Mouse (Mus musculus) common myeloid progenitor, adult 5-6 weeks (primary cell): Measurements from ENCODE around the gene Rgsl1. TPM values are rescaled to one million over a fixed set of nuclear protein-coding genes. Genes with fewer than 3 reads are reported as not detected.

Experiments
- ATAC-seq: replicated peaks from 2 replicates; pipeline ENCODE4 v1.8.0; 2016; ENCODE audit warnings: low read depth, mild to moderate bottlenecking, moderate TSS enrichment, inconsistent platforms; ENCODE audit not compliant: poor library complexity, severe bottlenecking
- total RNA-seq: library from RNA; stranded (forward); fragments of 200-1000, 187-1606 nt; gene quantifications from 2 replicates; pipeline ENCODE4 v1.2.3, GENCODE M21; 2017

The Rgsl1 gene
- total RNA-seq, 1 experiment from 2014 or later, result not detected

GRCm38 (mm10) chr1:153742374-153743155 lies 101.4 kb downstream of the Rgsl1 start:
- ATAC-seq, result 0 out of 2 replicates have a peak, but pooled peaks have one; percentile 31

GRCm38 (mm10) chr1:153741551-153742316 lies 102.2 kb downstream of the Rgsl1 start:
- ATAC-seq, result no peak

- no peak for ATAC-seq
Observed at GRCm38 (mm10) chr1:153740775-153741400, 103.1 kb downstream of the Rgsl1 start.

- ATAC-seq, result peak; percentile 83
Observed at GRCm38 (mm10) chr1:153740145-153740544, 103.8 kb downstream of the Rgsl1 start, which contains the start of gene Rgs16. Rgs16 (plus strand) TSS chr1:153740349.

GRCm38 (mm10) chr1:153739437-153740015 lies 104.4 kb downstream of the Rgsl1 start:
- no peak for ATAC-seq

- ATAC-seq, result no peak
Observed at GRCm38 (mm10) chr1:153737101-153738085, 106.5 kb downstream of the Rgsl1 start.

GRCm38 (mm10) chr1:153736096-153736495 lies 107.8 kb downstream of the Rgsl1 start:
- no peak for ATAC-seq

GRCm38 (mm10) chr1:153734866-153735265 lies 109.1 kb downstream of the Rgsl1 start:
- no peak for ATAC-seq

GRCm38 (mm10) chr1:153733181-153733580 lies 110.8 kb downstream of the Rgsl1 start:
- ATAC-seq, result no peak

GRCm38 (mm10) chr1:153730671-153731070 lies 113.3 kb downstream of the Rgsl1 start:
- ATAC-seq, result no peak

GRCm38 (mm10) chr1:153729806-153730205 lies 114.1 kb downstream of the Rgsl1 start:
- ATAC-seq, result no peak

Other genes with a start within 250 kb of the Rgsl1 start
- gene Rgs8, start 191.1 kb downstream of the Rgsl1 start, total RNA-seq, result 0.05 and 0.34 TPM in 2 replicates
- gene Rgs16, start 103.8 kb downstream of the Rgsl1 start, total RNA-seq, result not detected in 2 replicates
- 50.9 and 71.5 TPM in 2 replicates for gene Rnasel, start 94.7 kb downstream of the Rgsl1 start, total RNA-seq
- not detected in 2 replicates for gene Teddm1b, start 30.2 kb upstream of the Rgsl1 start, total RNA-seq
- gene Teddm1a, start 47.6 kb upstream of the Rgsl1 start, total RNA-seq, result not detected in 2 replicates
- gene Glul, start 55.8 kb upstream of the Rgsl1 start, total RNA-seq, result 72.4 and 94.7 TPM in 2 replicates
- 0.18 and 0.29 TPM in 2 replicates for gene Teddm2, start 56.1 kb upstream of the Rgsl1 start, total RNA-seq